Mouse (Mus musculus) thymus, postnatal 4 days (tissue): ENCODE measurements around the gene Zbtb9.

Experiments used
- DNase-seq: peaks from one replicate; pipeline ENCODE4 v3.0.0; 2021

Gene Zbtb9

DNA sequence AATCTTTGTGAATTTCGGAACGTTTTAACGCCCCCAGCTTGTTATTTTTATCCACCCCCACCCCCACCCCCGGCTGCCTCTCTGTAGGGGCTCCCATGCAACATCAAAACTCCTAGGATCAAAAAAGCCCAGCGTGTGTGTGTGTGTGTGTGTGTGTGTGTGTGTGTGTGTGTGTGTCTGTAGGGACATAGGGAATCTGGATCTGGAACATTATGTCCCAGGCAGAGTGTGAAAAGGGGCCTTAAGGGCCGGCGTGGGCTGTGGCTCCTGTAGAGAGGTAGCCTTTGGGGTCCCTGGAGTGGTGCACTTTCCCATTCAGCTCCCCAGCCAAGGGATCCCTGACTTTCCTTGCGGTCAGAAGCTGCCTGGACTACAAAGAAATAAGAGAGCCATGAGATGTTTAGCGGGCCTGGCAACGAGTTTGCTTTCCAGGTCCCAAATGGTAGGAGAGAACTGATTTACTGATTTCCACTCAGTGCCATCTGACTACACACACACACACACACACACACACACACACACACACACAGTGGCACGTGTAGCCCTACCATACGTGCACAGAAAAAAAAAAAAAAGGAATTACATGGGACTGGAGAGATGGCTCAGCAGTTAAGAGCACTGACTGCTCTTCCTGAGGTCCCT, 45.7 kb downstream of the Zbtb9 start:
- DNase-seq, result no peak

DNA sequence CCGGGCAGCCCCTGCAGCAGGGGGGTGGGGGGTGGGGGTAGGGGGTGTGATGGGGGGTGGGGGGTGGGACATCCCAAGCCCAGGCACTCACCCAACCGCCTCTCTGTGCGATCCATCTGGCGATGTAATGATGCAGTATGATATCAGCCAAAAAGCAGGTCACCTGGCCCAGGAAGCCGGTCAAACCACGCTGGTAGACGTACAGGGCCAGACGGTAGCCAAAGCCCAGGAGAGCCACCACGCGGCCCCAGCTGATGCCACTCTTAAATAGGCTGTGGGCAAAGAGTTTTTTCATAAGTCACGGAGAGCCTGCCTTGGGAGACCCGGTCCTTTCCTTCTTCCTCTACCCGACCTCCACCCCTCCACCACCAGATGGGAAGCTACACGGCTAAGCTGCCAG, 48.1 kb downstream of the Zbtb9 start:
- DNase-seq, result no peak

DNA sequence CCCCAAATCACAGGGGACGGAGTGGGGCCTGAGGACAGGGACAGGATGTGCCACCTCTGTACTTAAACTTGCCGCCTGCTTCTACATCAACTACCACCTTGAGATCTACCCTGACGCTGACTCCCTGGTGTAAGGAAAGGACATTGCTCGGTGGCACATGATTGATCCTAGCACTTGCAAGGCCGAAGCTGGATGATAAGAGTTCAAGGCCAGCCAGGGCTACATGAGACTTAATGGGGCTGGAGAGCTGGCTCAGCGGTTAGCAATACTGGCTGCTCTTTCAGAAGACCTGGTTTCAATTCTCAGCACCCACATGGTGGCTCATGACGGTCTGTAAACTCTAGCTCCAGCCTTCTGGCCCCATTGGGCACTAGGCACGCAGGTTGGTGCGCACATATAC, 48.8 kb downstream of the Zbtb9 start:
- no peak for DNase-seq

GRCm38 (mm10) chr17:27023342-27023741, 50.4 kb downstream of the Zbtb9 start:
- DNase-seq, result no peak

GRCm38 (mm10) chr17:27025326-27025902, 52.4 kb downstream of the Zbtb9 start:
- no peak for DNase-seq

DNA sequence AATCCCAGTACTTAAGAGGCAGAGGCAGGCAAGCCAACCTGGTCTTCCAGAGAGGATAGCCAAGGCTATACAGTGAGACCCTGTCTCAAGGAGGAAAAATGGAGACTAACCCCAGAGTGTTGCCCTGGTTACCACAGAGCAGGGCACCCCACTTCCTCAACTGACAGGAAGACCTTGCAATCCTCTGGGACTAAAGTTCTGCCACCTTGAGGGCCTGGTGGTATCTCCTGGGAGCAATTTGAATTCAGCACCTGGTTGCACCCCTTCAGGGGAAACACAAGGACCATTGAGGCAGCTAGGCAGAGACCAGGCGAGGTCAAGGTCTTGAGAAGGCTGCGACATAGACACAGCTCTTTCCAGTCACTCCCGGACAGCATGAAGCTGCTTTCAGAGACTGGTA, 53.0 kb downstream of the Zbtb9 start:
- DNase-seq, result no peak

DNA sequence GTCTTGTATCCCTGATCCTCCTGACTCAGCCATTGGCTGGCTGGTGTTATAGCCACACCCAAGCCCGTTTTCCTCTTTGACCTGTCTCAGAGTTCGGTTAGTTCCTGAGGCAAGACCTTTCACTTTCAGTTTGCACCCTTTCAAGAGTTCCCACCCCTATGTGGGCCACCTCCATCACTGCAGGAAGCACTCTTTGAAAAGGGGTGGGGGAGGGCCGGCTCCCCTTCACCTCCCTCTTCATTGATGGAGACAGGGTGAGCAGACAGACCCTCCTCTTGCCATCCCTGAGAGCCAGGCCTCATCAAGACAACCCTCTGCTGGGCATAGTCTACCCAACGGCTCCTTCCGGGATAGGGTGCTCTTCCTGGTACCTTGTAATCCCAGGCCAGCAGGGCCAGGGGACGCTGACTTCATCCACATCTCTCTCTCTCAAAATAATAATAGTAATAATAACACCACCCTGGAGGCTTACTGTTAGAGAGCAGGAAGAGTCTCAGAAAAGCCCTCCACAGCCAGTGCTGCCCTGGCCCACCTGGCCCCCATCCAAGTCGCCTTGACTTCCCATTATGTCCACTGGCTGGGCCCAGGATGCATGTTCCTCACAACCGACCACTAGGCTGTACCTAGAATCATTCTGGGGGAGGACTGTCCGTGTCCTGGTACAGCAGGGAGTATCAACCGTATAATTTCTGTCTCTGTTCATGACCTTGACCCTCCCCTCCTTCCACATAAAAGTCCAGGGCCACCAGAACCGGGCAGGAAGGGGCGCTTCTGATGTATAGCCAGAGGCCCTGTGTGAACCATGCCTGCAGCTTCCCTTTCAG, 54.7 kb downstream of the Zbtb9 start:
- DNase-seq, result peak; percentile 69

- peak; percentile 92 for DNase-seq
These were observed 55.4 kb downstream of the Zbtb9 start for GRCm38 (mm10) chr17:27028284-27028795.

GRCm38 (mm10) chr17:27028909-27029308, 55.9 kb downstream of the Zbtb9 start, which contains the start of gene Bak1:
Gene Bak1 (minus strand): TSS chr17:27029009.
- no peak for DNase-seq

- DNase-seq, result peak; percentile 28
These were observed 56.5 kb downstream of the Zbtb9 start for GRCm38 (mm10) chr17:27029431-27029830.

- DNase-seq, result no peak
These were observed 57.9 kb downstream of the Zbtb9 start for GRCm38 (mm10) chr17:27030896-27031295.

- DNase-seq, result no peak
These were observed 59.4 kb downstream of the Zbtb9 start for GRCm38 (mm10) chr17:27032328-27032727.

DNA sequence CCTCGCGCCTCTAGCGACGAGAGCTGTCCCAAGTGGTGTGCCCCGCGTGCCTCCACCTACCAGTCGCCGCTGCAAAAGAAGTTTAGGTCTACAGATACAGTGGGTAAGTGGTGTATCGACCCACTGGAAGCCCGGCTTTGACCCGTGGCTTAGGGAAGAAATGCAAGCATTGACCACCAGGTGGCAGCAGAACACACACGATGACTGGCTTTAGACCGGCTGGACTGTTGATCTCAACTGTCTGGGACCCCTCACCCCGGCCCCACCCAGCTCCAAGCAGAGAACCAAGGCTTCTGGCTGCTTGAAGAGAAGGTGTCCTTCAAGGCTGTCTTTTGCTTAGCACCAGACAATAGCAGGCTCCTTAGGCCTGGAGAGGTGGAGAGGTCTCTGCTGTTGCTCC, 59.9 kb downstream of the Zbtb9 start:
- peak; percentile 84 for DNase-seq

DNA sequence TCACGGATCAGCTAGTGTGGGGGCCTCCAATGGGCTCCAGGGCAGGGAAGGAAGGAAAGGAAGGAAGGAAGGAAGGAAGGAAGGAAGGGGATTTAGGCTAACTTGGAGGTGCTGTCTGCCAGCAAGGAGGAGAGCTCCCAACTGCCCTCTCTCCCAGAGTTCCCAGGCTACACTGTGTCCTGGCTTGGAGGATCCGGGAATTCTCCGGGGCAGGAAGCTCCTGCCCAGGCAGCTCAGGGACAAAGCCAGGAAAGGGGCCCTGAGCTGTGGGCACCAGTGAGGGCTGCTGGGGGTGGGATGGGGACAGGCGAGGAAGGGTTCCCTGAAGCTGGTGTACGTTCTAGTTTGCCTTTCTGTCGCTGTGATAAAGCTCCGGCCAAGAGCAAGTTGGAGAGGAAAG, 63.5 kb downstream of the Zbtb9 start:
- DNase-seq, result no peak

- DNase-seq, result no peak
These were observed 65.5 kb downstream of the Zbtb9 start for GRCm38 (mm10) chr17:27038335-27039050.

DNA sequence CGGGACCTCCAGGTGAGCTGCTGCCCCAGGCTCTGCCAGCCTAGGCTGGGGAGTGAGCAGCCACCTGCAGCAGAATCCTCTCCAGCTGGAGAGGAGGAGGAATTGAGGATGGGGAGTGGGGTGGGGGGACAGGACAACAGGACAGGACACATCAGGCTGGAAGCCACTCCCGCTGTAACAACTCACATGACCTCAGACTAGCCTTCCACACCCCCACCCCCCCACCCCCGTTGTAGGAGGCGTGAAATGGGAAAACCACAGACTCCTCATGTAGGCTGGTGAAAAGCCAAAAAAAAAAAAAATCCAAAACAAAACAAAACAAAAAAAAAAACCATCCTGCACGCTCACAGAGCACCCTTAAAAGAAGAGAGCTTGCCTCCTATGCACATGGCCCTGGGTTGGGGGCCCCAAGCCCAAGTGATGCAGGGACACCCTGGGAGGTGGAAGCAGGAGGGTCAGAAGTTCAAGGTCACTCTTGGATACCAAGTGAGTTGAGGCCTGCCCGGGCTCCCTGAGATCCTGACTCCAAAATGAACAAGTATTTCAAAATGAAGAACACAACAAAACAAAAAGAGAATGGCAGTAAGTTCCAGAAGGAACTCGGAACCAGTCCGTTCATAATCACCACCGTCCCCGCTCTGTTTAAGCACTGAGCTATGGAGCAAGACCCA, 66.6 kb downstream of the Zbtb9 start:
- DNase-seq, result no peak

DNA sequence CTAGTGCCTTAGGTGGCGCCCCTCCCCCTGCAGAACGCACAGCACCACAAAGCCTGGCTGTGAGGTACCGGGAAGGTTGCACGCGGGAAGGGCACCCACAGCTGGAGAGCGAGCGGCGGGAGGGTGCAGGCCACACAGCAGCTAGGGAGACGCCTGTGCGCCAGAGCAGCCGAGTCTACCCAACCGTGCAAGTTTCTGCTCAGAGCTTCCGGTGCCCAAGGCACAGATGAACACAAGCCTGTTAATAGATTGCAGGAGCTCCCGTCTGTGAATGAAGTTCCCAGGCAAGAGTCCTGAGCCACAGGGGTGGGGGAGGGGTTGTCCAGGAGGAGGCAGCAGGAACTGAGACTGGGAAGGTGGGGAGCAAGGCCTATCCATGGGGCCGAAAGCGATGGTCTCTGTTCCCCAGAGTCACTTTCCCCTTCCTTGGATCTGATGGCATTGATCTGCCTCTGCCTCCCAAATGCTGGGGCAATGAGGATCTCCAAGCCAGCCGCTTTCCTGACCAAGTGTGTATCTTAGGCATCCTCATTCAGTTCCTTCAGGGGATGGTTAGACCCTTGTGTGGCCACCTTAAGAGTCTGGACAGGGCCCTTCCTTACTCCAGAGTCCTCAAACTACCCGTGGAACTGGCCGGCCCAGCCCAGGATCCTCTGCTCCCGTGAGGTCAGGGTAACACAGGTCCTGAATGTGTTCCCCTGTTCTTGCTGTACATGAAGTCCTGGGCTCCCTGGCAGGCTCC, 67.5 kb downstream of the Zbtb9 start:
- DNase-seq, result peak; percentile 68

DNA sequence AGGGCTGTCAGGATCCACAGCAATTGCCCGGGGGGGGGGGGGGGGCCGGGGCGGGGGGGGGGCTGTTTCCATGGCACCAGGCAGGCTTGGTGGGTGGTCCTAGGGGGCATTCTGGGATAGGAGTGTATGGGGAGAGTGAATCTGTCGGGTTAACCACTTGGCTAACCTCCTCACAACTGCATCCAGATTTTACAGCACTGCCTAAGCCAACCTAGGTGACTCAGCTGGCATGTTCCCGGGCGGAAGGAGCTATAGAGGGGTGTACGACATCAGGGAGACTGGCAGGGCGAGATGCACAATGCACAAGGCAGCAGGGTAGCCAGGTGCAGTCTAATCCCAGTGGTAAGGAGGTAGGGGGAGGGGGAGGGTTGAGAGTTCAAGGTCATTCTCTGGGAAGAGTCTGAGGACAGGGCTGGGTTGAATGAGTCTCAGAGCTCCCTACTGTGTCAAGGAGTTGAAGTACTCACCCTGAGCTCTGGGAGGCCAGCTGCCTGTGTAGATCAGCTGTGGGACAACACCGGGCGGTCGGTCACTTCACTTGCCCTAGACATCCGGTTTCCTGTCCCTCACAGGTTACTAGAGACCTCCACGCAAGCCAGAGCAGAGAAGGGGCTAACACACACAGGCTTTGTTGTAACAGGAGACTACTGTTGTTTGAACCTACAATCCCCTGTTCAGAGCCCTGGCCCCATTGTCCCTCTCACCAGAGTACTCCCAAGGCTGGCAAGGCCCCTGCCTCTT, 68.2 kb downstream of the Zbtb9 start:
- no peak for DNase-seq

GRCm38 (mm10) chr17:27041787-27042055, 68.8 kb downstream of the Zbtb9 start:
- DNase-seq, result no peak

DNA sequence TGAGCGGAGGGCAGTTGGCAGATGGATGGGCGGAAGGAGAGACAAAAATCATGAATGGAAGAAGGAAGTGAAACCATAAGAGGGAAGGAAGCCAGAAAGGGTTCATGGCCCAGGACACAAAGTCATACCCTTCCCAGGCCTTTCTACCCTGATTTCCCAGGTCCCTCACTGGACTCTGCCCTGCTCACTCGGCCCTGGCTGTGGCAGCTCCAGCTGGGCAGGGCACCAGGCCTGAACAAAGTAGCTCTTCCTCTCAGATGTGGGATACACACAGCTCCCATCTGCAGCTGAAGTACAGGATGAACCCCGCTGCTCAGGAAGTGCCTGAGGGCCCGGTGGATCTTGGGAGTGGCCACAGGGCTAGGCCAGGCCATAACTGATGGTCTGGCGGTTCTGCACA, 69.9 kb downstream of the Zbtb9 start:
- no peak for DNase-seq

- no peak for DNase-seq
These were observed 72.2 kb downstream of the Zbtb9 start for GRCm38 (mm10) chr17:27045164-27045563.
